Mouse (Mus musculus): Measurements from ENCODE around the gene Umad1.

- TF ChIP-seq EP300 (optimal IDR thresholded peaks at IDR 0.05), result no peak
- no peak for TF ChIP-seq CTCF (IDR thresholded peaks at IDR 0.05; ENCODE audit: low read depth)
Measured at GRCm38 (mm10) chr6:8423142-8423541, 164.1 kb downstream of the Umad1 start.
